ENCODE assay signal across 7 mouse cellular contexts in the genomic region with DNA sequence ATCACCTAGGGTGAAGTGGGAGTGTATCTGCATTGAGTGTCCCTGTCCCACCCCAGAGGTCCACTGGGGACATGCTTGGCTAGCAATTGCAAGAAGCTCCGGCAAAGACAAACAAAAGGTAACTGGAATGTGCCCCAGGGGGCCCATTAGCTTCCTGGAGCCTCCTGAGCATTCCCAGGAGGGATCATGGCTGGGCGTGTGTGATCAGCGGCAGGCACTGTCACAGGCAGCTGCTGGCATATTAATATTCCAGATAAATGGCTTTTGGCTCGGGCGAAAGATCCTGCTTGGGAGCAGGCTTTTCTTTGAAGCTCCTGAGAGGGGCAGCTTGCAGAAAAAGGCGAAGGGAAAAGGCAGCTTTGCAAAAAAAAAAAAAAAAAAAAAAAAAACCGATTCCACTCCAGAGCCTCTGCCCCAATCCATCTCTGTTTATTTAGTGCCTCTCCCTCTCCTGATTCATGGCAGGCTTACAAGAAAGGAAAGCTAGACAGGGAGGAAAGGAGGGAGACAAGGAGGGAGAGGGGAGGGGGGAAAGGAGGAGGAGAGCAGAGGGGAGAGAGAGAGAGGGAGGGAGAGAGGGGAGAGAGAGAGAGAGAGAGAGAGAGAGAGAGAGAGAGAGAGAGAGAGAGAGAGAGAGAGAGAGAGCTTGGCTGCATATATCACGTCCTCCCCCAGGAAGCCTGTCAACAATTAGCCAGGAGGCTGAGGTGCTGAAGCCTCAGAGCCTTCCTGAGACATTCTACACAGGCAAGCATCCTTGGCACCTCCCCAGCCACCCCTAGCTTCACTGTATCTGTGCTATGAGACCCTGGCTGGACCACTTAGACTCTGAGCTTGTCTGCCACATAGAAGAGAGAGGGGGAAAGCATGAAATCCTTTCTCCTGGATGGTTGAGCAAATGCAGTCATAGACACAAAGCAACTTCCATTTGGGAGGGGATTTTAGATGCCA.
DNase-seq lines count a peak whose midpoint lies in the region; ATAC-seq and TF ChIP-seq lines count a peak whose summit lies in the region.

No protein-coding gene starts in this region.

- peak overlapping the region; percentile 36 for H3K4me2 ChIP-seq in forebrain, embryonic 12.5 days
- H3K4me2 ChIP-seq in kidney, postnatal 0 days (ENCODE audit: low read length) = peak overlapping the region; percentile 37
- peak overlapping the region; percentile 14; the same call in 1 of the 2 replicates for H3K4me2 ChIP-seq in neural tube, embryonic 14.5 days (ENCODE audit: low read depth, low read length)

- 2% methylated on average over 7 of the region's 8 CpGs for WGBS in forebrain, embryonic 12.5 days
- 1% methylated on average over 8 of the region's 8 CpGs for WGBS in kidney, postnatal 0 days
- WGBS in neural tube, embryonic 14.5 days = under 1% methylated on average over 8 of the region's 8 CpGs

- H3K27ac ChIP-seq in forebrain, embryonic 12.5 days = peak overlapping the region; percentile 88
- peak overlapping the region; percentile 39; the same call in 1 of the 2 replicates for H3K27ac ChIP-seq in kidney, postnatal 0 days
- H3K27ac ChIP-seq in neural tube, embryonic 14.5 days (ENCODE audit: low read depth, low read length) = peak overlapping the region; percentile 95

- no peak; the same call in 1 of the 2 replicates for TF ChIP-seq CTCF in kidney, postnatal 0 days (IDR thresholded peaks at IDR 0.05; ENCODE audit: low read depth)

- H3K27me3 ChIP-seq in forebrain, embryonic 12.5 days = no peaks in the 10 kb centered on the region
- no peaks in the 10 kb centered on the region for H3K27me3 ChIP-seq in kidney, postnatal 0 days (ENCODE audit: insufficient read depth, low read length)
- no peaks in the 10 kb centered on the region for H3K27me3 ChIP-seq in neural tube, embryonic 14.5 days (ENCODE audit: control insufficient read depth, insufficient read depth, low read length)

- no peaks in the 10 kb centered on the region for H3K9me3 ChIP-seq in forebrain, embryonic 12.5 days
- H3K9me3 ChIP-seq in kidney, postnatal 0 days (replicated peaks; ENCODE audit: low read length) = no peaks in the 10 kb centered on the region
- H3K9me3 ChIP-seq in neural tube, embryonic 14.5 days (ENCODE audit: control insufficient read depth, low read length) = no peaks in the 10 kb centered on the region

- no peak overlapping the region for H3K4me3 ChIP-seq in forebrain, embryonic 12.5 days (replicated peaks)
- H3K4me3 ChIP-seq in kidney, postnatal 0 days (replicated peaks; ENCODE audit: low read depth, low read length) = no peak overlapping the region
- no peak overlapping the region for H3K4me3 ChIP-seq in neural tube, embryonic 14.5 days (ENCODE audit: low read depth, low read length)

- peaks cover 26% of the 10 kb centered on the region for H3K4me1 ChIP-seq in forebrain, embryonic 12.5 days
- H3K4me1 ChIP-seq in kidney, postnatal 0 days (replicated peaks; ENCODE audit: insufficient read depth, low read length) = peaks cover 8% of the 10 kb centered on the region; the same call in 1 of the 2 replicates
- peaks cover 15% of the 10 kb centered on the region for H3K4me1 ChIP-seq in neural tube, embryonic 14.5 days (ENCODE audit: control insufficient read depth, insufficient read depth, low read length)

- peak overlapping the region; percentile 29; the same call in 1 of the 2 replicates for H3K9ac ChIP-seq in forebrain, embryonic 12.5 days
- H3K9ac ChIP-seq in kidney, postnatal 0 days (ENCODE audit: low read depth, low read length) = no peak overlapping the region
- no peak overlapping the region; the same call in 1 of the 2 replicates for H3K9ac ChIP-seq in neural tube, embryonic 14.5 days (replicated peaks; ENCODE audit: low read depth, low read length)

- no peaks in the 10 kb centered on the region for H3K36me3 ChIP-seq in forebrain, embryonic 12.5 days (replicated peaks)
- H3K36me3 ChIP-seq in kidney, postnatal 0 days (ENCODE audit: insufficient read depth, low read length) = no peaks in the 10 kb centered on the region
- H3K36me3 ChIP-seq in neural tube, embryonic 14.5 days (ENCODE audit: control insufficient read depth, insufficient read depth, low read length) = no peaks in the 10 kb centered on the region

- DNase-seq in lung, postnatal 10 days = peak; percentile 33
- no peak for DNase-seq in lung, postnatal 25 days (ENCODE audit: low spot score)
- peak; percentile 51 to 62 for DNase-seq in adrenal gland, postnatal 36 days
- DNase-seq in kidney, postnatal 0 days (ENCODE audit: low spot score) = peak; percentile 86
- no peak for DNase-seq in thymus, postnatal 25 days

- peak; percentile 69 for ATAC-seq in forebrain, embryonic 12.5 days (ENCODE audit: low FRiP score)
- ATAC-seq in kidney, postnatal 0 days (replicated peaks; ENCODE audit: low FRiP score, low read depth) = peak; percentile 19; the same call in 1 of the 2 replicates
- ATAC-seq in neural tube, embryonic 14.5 days (ENCODE audit: low read depth) = peak; percentile 76

Comparison
In these comparisons a context has a peak if more than half of its experiments do, and no peak if none do; other contexts are left out.
1. DNase-seq: peak in lung, postnatal 10 days (single experiment), adrenal gland, postnatal 36 days (2 of 2) and kidney, postnatal 0 days (single experiment); none in lung, postnatal 25 days (single experiment) and thymus, postnatal 25 days (single experiment).
2. ATAC-seq: peak in every context shown above with its lines; median percentile 76 in neural tube, embryonic 14.5 days; 69 in forebrain, embryonic 12.5 days; 19 in kidney, postnatal 0 days.
3. H3K27ac ChIP-seq: peak in every context shown above with its lines; median percentile 95 in neural tube, embryonic 14.5 days; 88 in forebrain, embryonic 12.5 days; 39 in kidney, postnatal 0 days.
4. Peak in every context shown above with its lines, with median percentiles within 50 percentile points of each other: H3K4me2 ChIP-seq.